Mouse (Mus musculus) CH12.LX (cell line): ENCODE results near the gene Pcgf3.

Experiments used
- CHD2 ChIP-seq: IDR thresholded peaks from 2 replicates; pipeline ENCODE4 v1.6.1; 2011; ENCODE audit warnings: low read length, improper control_type of control experiment
- CTCF ChIP-seq, 2 experiments: IDR thresholded peaks in 1 of 2; conservative IDR thresholded peaks in 1 of 2; 2 replicates each; pipeline ENCODE4 v1.5.1; 2011 to 2012; ENCODE audit warnings: low read depth in 2 of 2, low read length in 2 of 2, improper control_type of control experiment in 1 of 2, inconsistent platforms in 1 of 2, mild to moderate bottlenecking in 1 of 2, moderate library complexity in 1 of 2
- EP300 ChIP-seq: IDR thresholded peaks from 2 replicates; pipeline ENCODE4 v1.6.1; 2011; ENCODE audit warnings: low read length, improper control_type of control experiment
- KAT2A ChIP-seq: IDR thresholded peaks from 2 replicates; pipeline ENCODE4 v1.6.1; 2012; ENCODE audit warnings: low read length, improper control_type of control experiment, inconsistent platforms; ENCODE audit not compliant: insufficient replicate concordance
- POLR2A ChIP-seq: IDR thresholded peaks from 2 replicates; pipeline ENCODE4 v1.6.1; 2011; ENCODE audit warnings: low read depth, mild to moderate bottlenecking, improper control_type of control experiment, low read length
- USF1 ChIP-seq: IDR thresholded peaks from 2 replicates; pipeline ENCODE4 v1.6.1; 2014; ENCODE audit warnings: low read depth, mild to moderate bottlenecking, inconsistent platforms, low read length, improper control_type of control experiment

GRCm38 (mm10) chr5:108454094-108454493, 6.9 kb upstream of the Pcgf3 start:
- TF ChIP-seq CHD2 (no peak), POLR2A (no peak), USF1 (no peak), CTCF (conservative IDR thresholded peaks at IDR 0.05 in 1 of 2, IDR thresholded peaks at IDR 0.05 in 1 of 2; ENCODE audit: low read depth in 2 of 2, low read length in 2 of 2) (no peak), KAT2A (no peak), EP300 (no peak)
